ENCODE assay signal across 8 mouse cellular contexts in the genomic region with DNA sequence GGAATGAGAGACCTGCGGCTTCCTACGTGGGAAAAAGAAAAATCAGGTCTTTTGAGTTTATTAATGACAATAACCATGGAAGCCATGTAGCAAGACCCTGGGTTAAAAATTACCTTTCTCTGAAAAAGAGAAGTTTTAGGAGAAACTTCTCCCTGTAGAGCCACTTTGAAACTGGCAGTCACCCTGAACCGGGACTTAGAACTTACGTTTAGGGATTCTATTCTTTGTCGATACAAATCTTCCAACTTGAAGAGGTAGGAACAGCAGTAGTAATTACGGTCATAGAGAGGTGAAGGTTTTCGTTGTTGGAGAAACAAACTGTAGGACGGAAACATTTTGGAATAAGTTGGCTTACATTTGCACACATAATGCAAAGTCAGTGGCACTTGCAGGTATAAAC. TPM values are rescaled to one million over a fixed set of nuclear protein-coding genes. Genes with fewer than 3 reads are reported as not detected.
DNase-seq lines count a peak whose midpoint lies in the region; ATAC-seq and TF ChIP-seq lines count a peak whose summit lies in the region.

No protein-coding gene starts in this region.

- 9% methylated on average over 8 of the region's 8 CpGs for WGBS in heart, embryonic 10.5 days
- WGBS in forebrain, embryonic 13.5 days = 7% methylated on average over 8 of the region's 8 CpGs
- 3% methylated on average over 8 of the region's 8 CpGs for WGBS in liver, embryonic 16.5 days (ENCODE audit: insufficient replicate concordance)

- ATAC-seq in forebrain, embryonic 13.5 days = no peak
- no peak for ATAC-seq in liver, embryonic 16.5 days (ENCODE audit: low read depth)

- H3K4me3 ChIP-seq in heart, embryonic 10.5 days = peak overlapping the region; percentile 93
- peak overlapping the region; percentile 81 to 98 (median 82) for H3K4me3 ChIP-seq in CH12.LX (replicated peaks in 1 of 3; ENCODE audit: low read depth in 2 of 3, low read length in 2 of 3, poor library complexity in 1 of 3)
- peak overlapping the region; percentile 78 for H3K4me3 ChIP-seq in forebrain, embryonic 13.5 days
- peak overlapping the region; percentile 79 for H3K4me3 ChIP-seq in liver, embryonic 16.5 days (ENCODE audit: low read depth, low read length)

- H3K27me3 ChIP-seq in heart, embryonic 10.5 days (ENCODE audit: insufficient read depth, poor library complexity, severe bottlenecking) = no peaks in the 10 kb centered on the region
- no peaks in the 10 kb centered on the region for H3K27me3 ChIP-seq in CH12.LX (replicated peaks)
- no peaks in the 10 kb centered on the region for H3K27me3 ChIP-seq in forebrain, embryonic 13.5 days
- no peaks in the 10 kb centered on the region for H3K27me3 ChIP-seq in liver, embryonic 16.5 days (ENCODE audit: control insufficient read depth, insufficient read depth, low read depth, low read length)

- in situ Hi-C loops in CH12.LX (cut with MboI; ENCODE audit: low pct_ligation_motif_present, low pct_unique_long_range_greater_than_20kb, low sequenced_read_pairs) = no loop called here

- H3K9me3 ChIP-seq in heart, embryonic 10.5 days = no peaks in the 10 kb centered on the region
- no peaks in the 10 kb centered on the region for H3K9me3 ChIP-seq in CH12.LX (replicated peaks; ENCODE audit: low read length)
- no peaks in the 10 kb centered on the region for H3K9me3 ChIP-seq in forebrain, embryonic 13.5 days (replicated peaks)
- no peaks in the 10 kb centered on the region for H3K9me3 ChIP-seq in liver, embryonic 16.5 days (replicated peaks; ENCODE audit: control insufficient read depth, low read length)

- no peak for DNase-seq in heart, embryonic 10.5 days (ENCODE audit: low spot score)
- DNase-seq in heart, postnatal 36 days = no peak
- DNase-seq in CH12.LX (ENCODE audit: extremely low read depth) (peak; percentile 17), adipocyte (ENCODE audit: low spot score) (no peak)
- DNase-seq in frontal cortex, postnatal 25 days (ENCODE audit: low spot score in 2 of 2) = no peak
- DNase-seq in thymus, postnatal 14 days = no peak

- peak overlapping the region; percentile 99 for H3K9ac ChIP-seq in CH12.LX (ENCODE audit: insufficient read depth, low read depth)
- H3K9ac ChIP-seq in forebrain, embryonic 13.5 days = peak overlapping the region; percentile 85
- peak overlapping the region; percentile 98 for H3K9ac ChIP-seq in liver, embryonic 16.5 days (ENCODE audit: low read depth, low read length)

- TF ChIP-seq EP300 in CH12.LX (IDR thresholded peaks at IDR 0.05; ENCODE audit: low read length) = no peak

- no peak for TF ChIP-seq CTCF in CH12.LX (conservative IDR thresholded peaks at IDR 0.05 in 1 of 2, IDR thresholded peaks at IDR 0.05 in 1 of 2; ENCODE audit: low read depth in 2 of 2, low read length in 2 of 2)

- peaks cover 20% of the 10 kb centered on the region for H3K4me1 ChIP-seq in heart, embryonic 10.5 days
- peaks cover 2 to 44% of the 10 kb centered on the region in 2 experiments; a peak in 3 of 4 replicates for H3K4me1 ChIP-seq in CH12.LX (ENCODE audit: control insufficient read depth in 1 of 2, insufficient read depth in 2 of 2)
- peaks cover 28% of the 10 kb centered on the region for H3K4me1 ChIP-seq in forebrain, embryonic 13.5 days
- H3K4me1 ChIP-seq in liver, embryonic 16.5 days (ENCODE audit: control insufficient read depth, low read depth, low read length) = peaks cover 17% of the 10 kb centered on the region

- H3K36me3 ChIP-seq in heart, embryonic 10.5 days = peaks cover 37% of the 10 kb centered on the region
- H3K36me3 ChIP-seq in CH12.LX (replicated peaks in 1 of 2; ENCODE audit: control insufficient read depth in 1 of 2, insufficient read depth in 1 of 2, low read length in 1 of 2) = peaks cover 29 to 49% of the 10 kb centered on the region in 2 experiments
- peaks cover 34% of the 10 kb centered on the region for H3K36me3 ChIP-seq in forebrain, embryonic 13.5 days (ENCODE audit: poor library complexity, severe bottlenecking)
- peaks cover 24% of the 10 kb centered on the region for H3K36me3 ChIP-seq in liver, embryonic 16.5 days (ENCODE audit: control insufficient read depth, insufficient read depth)

- intact Hi-C loops in heart, postnatal 36 days (cut with DNase I) = loop anchor here (5.0 to 10.0 kb wide), 2 partner anchors 35 to 452 kb away; no protein-coding TSS in a partner anchor

- dilution Hi-C loops in CH12.LX (cut with MboI; ENCODE audit: extremely low pct_ligation_motif_present, extremely low pct_unique_long_range_greater_than_20kb, low sequenced_read_pairs) = no loop called here

- H3K4me2 ChIP-seq in CH12.LX (ENCODE audit: insufficient read depth, low read depth, poor library complexity, severe bottlenecking) = peak overlapping the region; percentile 89
- peak overlapping the region; percentile 72 for H3K4me2 ChIP-seq in forebrain, embryonic 13.5 days
- peak overlapping the region; percentile 78 for H3K4me2 ChIP-seq in liver, embryonic 16.5 days (ENCODE audit: low read depth, low read length)

- peak overlapping the region; percentile 98 for H3K27ac ChIP-seq in heart, embryonic 10.5 days
- H3K27ac ChIP-seq in CH12.LX (ENCODE audit: insufficient read depth, low read depth) = no peak overlapping the region
- H3K27ac ChIP-seq in forebrain, embryonic 13.5 days = peak overlapping the region; percentile 65
- H3K27ac ChIP-seq in liver, embryonic 16.5 days (ENCODE audit: low read length) = peak overlapping the region; percentile 100

- TF ChIP-seq POLR2A in CH12.LX (IDR thresholded peaks at IDR 0.05; ENCODE audit: low read depth, low read length) = no peak

- peaks cover 58% of the 10 kb centered on the region for H3K79me2 ChIP-seq in CH12.LX (replicated peaks; ENCODE audit: control insufficient read depth, extremely low read depth, insufficient read depth, poor library complexity, severe bottlenecking)

- TF ChIP-seq RAD21 in CH12.LX (IDR thresholded peaks at IDR 0.05; ENCODE audit: low read depth, low read length) = no peak

TF ChIP-seq in CH12.LX, 34 proteins besides CTCF, POLR2A, EP300 and RAD21:
- TF ChIP-seq SIN3A (IDR thresholded peaks at IDR 0.05; ENCODE audit: low read length) (peak; percentile 6; the same call in 1 of the 2 replicates), ETS1 (conservative IDR thresholded peaks at IDR 0.05; ENCODE audit: low read depth, low read length) (0 out of 2 replicates have a peak, but pooled peaks have one; percentile 4), USF2 (conservative IDR thresholded peaks at IDR 0.05; ENCODE audit: low read depth, low read length) (no peak)

RNA-seq across cellular contexts. Expression of gene Acin1, which starts 0.5 kb away (rescaled TPM):
- 80.3 and 110 TPM in 2 replicates for polyA plus RNA-seq in heart, embryonic 10.5 days (2016; fragmentation: Nextera tagmentation; extraction: Ambion mirVana)
- total RNA-seq in heart, postnatal 36 days (2021) = 10 to 100 TPM; 72.2 to 80.2 TPM
- total RNA-seq in CH12.LX (2012; rRNA removed) (118 and 148 TPM in 2 replicates), CH12.LX (2014; rRNA removed) (74.0 and 85.6 TPM in 2 replicates)
- 324 and 364 TPM in 2 replicates for polyA plus RNA-seq in CH12.LX (2012; ENCODE audit: insufficient read length, low read depth)
- polyA plus RNA-seq in forebrain, embryonic 13.5 days (2015; fragmentation: Nextera tagmentation; extraction: Ambion mirVana) = 191 and 216 TPM in 2 replicates
- polyA plus RNA-seq in liver, embryonic 16.5 days (2015; fragmentation: Nextera tagmentation; extraction: Ambion mirVana) = 43.5 and 45.1 TPM in 2 replicates

RNA-seq across cellular contexts. Expression of gene 1700123O20Rik, which starts 1.2 kb away (rescaled TPM):
- polyA plus RNA-seq in heart, embryonic 10.5 days (2016; fragmentation: Nextera tagmentation; extraction: Ambion mirVana) = 64.6 and 79.7 TPM in 2 replicates
- total RNA-seq in heart, postnatal 36 days (2021) = 10 to 100 TPM; 14.5 to 16.1 TPM
- total RNA-seq in CH12.LX (2012; rRNA removed) (33.1 and 37.4 TPM in 2 replicates), CH12.LX (2014; rRNA removed) (56.0 and 59.1 TPM in 2 replicates)
- polyA plus RNA-seq in CH12.LX (2012; ENCODE audit: insufficient read length, low read depth) = 60.7 and 63.3 TPM in 2 replicates
- 84.6 and 87.5 TPM in 2 replicates for polyA plus RNA-seq in forebrain, embryonic 13.5 days (2015; fragmentation: Nextera tagmentation; extraction: Ambion mirVana)
- polyA plus RNA-seq in liver, embryonic 16.5 days (2015; fragmentation: Nextera tagmentation; extraction: Ambion mirVana) = 40.2 and 42.6 TPM in 2 replicates

RNA-seq across cellular contexts. Expression of gene Gm29776, which starts 11.4 kb away (rescaled TPM):
- polyA plus RNA-seq in heart, embryonic 10.5 days (2016; fragmentation: Nextera tagmentation; extraction: Ambion mirVana) = 0.10 and 0.38 TPM in 2 replicates
- not detected for total RNA-seq in heart, postnatal 36 days (2021)
- total RNA-seq in CH12.LX (2012; rRNA removed) (not detected in 2 replicates), CH12.LX (2014; rRNA removed) (not detected in 2 replicates)
- not detected in 2 replicates for polyA plus RNA-seq in CH12.LX (2012; ENCODE audit: insufficient read length, low read depth)
- 0.15 TPM in 1 of 2 replicates, not detected in the other for polyA plus RNA-seq in forebrain, embryonic 13.5 days (2015; fragmentation: Nextera tagmentation; extraction: Ambion mirVana)
- polyA plus RNA-seq in liver, embryonic 16.5 days (2015; fragmentation: Nextera tagmentation; extraction: Ambion mirVana) = 0.05 and 0.06 TPM in 2 replicates

RNA-seq across cellular contexts. Expression of gene Cebpe, which starts 24.7 kb away (rescaled TPM):
- polyA plus RNA-seq in heart, embryonic 10.5 days (2016; fragmentation: Nextera tagmentation; extraction: Ambion mirVana) = not detected in 2 replicates
- not detected for total RNA-seq in heart, postnatal 36 days (2021)
- total RNA-seq in CH12.LX (2012; rRNA removed) (0.34 TPM in 1 of 2 replicates, not detected in the other), CH12.LX (2014; rRNA removed) (not detected in 2 replicates)
- 0.46 TPM in 1 of 2 replicates, not detected in the other for polyA plus RNA-seq in CH12.LX (2012; ENCODE audit: insufficient read length, low read depth)
- not detected in 2 replicates for polyA plus RNA-seq in forebrain, embryonic 13.5 days (2015; fragmentation: Nextera tagmentation; extraction: Ambion mirVana)
- polyA plus RNA-seq in liver, embryonic 16.5 days (2015; fragmentation: Nextera tagmentation; extraction: Ambion mirVana) = 10.4 and 11.7 TPM in 2 replicates

RNA-seq across cellular contexts. Expression of gene Cdh24, which starts 46.1 kb away (rescaled TPM):
- 2.5 and 4.4 TPM in 2 replicates for polyA plus RNA-seq in heart, embryonic 10.5 days (2016; fragmentation: Nextera tagmentation; extraction: Ambion mirVana)
- total RNA-seq in heart, postnatal 36 days (2021) = under 1 TPM; 0.27 to 0.44 TPM
- 1.5 and 1.6 TPM in 2 replicates for total RNA-seq in CH12.LX (2012; rRNA removed)
- 1.0 and 1.2 TPM in 2 replicates for total RNA-seq in CH12.LX (2014; rRNA removed)
- polyA plus RNA-seq in CH12.LX (2012; ENCODE audit: insufficient read length, low read depth) = 4.9 and 5.4 TPM in 2 replicates
- polyA plus RNA-seq in forebrain, embryonic 13.5 days (2015; fragmentation: Nextera tagmentation; extraction: Ambion mirVana) = 7.1 and 8.0 TPM in 2 replicates
- polyA plus RNA-seq in liver, embryonic 16.5 days (2015; fragmentation: Nextera tagmentation; extraction: Ambion mirVana) = 0.13 and 0.25 TPM in 2 replicates
